Mouse (Mus musculus): Measurements from ENCODE around the gene Jph4.

Gene Jph4

DNA sequence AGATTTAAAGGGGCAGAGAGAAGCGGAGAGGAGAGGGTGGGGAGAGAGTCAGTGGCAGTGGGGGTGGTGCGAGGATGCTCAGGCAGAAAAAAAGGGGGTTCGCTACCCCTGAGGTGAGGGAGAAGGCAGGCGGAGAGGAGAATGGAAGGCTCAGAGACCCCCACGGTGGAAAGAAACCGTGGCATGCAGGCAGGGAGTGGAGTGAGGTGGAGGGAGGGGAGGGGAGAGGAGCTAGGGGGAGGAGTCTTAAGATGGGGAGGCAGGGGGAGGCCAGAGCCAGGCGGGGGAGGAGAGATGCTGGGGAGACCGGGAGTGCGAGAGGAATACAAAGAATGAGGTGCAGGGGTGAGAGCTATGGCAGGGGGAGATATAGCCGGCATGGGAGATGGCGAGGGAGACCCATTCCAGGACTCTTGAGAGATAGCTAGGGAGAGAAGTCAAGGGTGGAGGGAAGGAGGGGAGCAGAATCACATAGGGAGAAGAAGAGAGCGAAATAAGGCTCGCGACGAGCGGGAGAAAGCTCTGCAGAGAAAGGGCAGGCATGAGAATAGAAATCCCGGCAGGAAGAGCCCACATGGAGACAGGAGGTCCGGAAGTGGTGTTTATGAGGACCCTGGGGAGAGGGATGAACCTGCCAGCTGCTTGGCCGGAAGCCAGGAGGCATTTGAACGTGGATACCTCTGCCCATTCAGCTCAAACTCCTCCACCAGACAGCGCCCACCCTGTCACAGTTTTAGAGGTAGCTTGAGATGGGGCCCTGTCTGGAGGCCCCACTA is at the start of gene Jph4:
TSS of gene Jph4 (minus strand) at position 511 of the 776 bp plus-strand sequence.
- no peak for DNase-seq

DNA sequence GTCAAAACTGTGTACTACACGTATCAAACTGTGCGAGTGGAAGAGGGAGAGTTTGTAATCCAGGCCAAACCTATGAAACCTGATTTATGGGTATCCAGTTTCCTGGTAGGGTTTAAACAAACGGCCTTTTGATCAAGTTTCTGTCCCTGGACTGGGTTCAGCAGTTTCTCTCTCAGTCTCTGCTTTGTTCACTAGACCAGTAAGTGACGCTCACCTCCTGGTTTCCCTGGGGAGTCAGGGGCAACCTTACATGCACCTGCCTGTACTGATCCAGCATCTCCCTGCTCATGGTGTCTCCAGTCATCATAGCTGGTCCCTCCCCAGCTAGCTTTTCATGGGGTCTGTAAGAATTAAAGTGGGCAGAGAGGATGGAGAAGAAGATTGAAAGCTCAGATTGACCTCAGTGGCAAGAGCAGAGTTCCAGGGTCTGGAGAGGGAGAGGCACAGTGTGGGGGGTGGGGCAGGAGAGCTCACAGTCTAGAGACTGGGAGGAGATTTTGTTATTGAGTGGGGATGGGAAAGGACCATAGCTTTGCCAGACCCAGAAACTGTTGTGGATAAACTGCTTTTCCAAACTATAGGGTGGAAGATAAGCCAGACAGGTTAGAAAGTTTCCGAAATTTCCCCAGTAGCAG is 47.6 kb upstream of the Jph4 start:
- no peak for DNase-seq

DNA sequence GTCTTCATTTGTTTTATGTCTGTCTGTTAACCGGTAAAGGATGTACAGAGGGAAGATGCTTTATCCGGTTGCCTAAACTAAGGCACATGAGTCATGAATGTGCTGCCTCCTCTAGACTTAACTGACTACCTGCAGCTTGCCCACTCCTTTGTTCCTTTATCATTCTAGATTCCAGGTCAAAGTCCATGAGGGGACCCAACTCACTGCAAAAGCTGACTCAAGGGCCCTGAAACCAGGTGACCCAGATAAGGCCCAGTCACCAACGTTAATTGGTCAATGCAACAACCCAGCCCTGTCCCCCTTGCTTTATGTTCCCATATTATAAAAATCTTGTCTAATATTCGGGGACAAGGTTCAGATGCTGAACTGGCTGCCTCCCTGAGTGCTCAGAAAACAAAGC is 45.4 kb upstream of the Jph4 start:
- DNase-seq: no peak

DNA sequence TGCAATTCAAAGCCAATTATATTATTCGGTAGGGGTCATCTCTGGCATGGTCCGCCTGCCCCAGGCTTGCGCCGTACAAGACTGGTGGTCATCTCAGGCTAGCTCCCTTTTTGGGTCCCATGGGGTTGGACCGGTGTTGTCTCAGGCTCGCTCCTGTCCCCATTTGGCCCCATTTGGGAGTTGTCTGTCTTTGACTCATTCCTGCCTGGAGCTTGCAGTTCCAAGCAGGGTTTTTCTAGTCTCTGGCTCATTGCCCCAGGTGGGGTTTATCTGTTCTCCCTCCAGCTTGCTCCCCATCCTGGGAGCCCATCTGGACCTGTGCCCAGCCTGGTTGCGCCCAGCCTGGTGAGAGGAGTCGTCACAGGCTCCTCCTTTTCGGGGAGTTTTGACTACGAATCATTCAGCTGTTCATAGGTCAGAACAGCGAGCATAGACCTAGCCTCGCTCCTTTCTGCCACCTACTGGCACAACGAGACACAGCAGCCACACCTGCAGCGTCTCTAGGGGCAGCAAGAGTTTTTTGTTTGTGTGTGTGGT is 44.4 kb upstream of the Jph4 start:
- peak; percentile 89 for DNase-seq

DNA sequence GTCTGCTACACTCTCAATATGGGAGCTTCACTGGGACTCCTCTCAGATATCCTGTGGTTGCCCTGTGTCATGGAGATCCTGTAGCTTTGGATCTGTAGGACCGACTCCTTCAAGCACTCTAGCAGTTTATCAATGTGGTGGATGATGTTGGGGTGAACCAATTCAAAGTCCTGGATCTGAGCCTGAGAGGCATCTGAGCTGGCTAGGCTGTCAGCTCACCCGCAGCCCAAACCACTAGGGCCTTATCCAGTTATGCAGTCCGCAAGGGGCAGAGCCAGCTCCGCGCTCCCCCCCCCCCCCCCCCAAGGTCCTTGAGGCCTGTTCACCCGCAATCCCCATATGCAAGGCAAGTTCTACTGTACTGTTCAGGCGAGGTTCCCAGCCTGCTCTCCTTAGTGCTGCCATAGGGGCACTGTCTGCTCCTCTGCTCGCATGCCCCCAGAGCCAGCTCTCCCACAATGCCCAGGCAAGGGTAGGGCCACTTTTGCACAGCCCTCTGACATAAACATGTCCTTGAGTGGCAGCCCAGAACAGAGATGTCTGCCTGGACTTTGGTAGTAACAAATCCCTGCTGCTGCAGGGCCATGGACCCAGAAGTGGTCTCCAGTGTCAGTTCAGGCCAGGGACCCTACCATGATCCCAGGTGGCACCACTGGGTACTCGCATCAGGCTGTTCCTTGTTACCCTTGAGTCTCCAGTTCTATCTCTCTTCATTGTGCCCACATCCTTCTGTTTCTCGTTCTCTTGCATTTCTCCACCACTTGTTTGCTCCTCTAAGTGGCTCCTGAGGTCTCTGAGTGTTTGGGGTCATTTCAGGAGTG is 43.7 kb upstream of the Jph4 start:
- DNase-seq: no peak

DNA sequence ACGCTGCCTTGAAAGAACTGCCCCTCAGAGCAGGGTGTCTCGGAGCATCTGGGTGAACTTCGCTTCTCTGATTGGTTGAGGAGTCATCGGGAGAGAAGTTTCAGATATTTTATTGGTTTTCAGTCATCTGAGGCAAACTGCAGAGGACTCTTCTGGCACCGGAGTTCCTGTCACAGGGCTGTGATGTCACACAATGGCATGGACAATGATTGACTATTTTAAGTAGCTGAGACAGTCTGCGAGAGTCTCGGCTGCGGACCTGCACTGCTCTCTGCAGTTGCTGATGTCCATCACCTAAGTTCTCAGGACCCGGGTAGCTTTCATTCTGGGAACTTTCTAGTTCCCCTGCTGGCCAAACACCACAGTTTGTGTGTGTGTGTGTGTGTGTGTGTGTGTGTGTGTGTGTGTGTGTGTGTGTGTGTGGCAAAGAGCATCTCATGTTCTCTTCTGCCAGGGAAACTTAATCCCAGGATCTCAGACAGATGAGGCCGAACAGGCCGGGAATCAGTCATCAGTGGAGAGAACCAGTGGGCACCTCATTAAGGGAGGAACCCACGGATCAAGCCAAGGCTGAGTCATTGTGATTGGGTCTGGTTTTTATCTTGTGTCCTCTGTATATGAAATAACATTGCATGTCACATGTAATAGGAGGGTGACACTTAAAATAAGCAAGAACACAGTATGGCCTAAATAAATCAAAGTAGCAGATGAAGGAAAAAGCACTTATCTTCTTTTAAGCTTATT is 40.8 kb upstream of the Jph4 start:
- DNase-seq: no peak

DNA sequence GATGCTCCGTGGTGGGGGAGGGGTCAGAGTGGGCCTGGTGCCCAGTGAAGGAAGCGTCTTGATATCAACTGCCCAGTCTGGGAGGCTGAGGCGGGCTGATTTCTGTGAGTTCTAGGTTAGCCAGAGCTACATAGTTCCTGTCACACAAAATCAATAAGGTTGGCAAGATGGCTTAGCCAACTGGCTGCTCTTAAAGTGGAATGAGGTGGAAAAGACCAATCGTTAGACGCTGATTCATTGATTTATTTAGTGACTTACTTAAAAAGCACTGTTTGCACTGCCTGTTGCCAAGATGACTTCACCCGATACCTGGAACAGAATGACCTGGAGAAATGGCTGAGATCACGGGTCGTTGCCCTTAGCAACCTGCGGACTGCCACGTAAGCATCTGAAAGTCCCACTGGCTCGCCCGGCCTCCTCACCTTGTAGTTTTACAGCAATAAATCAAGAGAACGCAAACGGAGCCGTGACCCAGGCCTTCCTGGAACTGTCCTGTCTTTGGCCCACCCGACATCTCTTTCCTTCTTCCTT is 36.3 kb upstream of the Jph4 start:
- no peak for DNase-seq

DNA sequence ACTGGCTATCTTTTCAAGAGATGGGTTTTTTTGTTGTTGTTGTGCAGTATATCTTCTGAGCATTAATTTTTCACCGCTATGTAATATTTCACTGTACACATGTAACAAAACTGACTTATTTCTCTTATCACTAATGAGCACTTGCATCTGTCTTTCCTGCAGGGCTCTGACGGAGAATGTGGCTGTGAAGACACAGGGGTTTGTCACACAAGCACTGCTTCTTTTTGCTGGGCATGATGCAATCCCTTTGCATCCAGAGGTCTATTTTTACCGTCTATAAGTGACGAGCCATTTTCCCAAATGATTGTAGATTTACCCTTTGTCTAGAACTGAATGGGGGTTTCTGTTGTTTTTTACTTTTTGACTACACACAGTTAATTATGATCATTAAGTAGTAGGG is 35.4 kb upstream of the Jph4 start:
- no peak for DNase-seq

DNA sequence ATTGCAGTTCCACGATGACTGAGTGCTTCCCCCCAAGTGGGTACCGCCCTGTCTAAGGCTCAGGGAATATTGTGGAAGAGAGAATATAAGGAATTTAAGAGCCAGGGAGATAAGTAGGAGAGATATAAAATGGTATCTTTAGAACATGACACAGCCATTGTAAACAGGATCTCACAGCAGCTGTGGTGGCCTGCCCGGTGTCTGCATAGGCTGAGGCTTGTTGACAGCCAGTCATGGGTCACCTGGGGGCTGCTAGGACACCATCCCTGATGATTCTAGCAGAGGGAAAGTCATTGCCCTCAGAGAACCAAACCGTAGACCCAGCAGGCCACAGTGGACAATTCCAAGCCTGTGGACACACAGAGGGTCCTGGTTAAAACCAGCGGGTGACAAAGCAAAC is 34.2 kb upstream of the Jph4 start:
- DNase-seq: no peak

DNA sequence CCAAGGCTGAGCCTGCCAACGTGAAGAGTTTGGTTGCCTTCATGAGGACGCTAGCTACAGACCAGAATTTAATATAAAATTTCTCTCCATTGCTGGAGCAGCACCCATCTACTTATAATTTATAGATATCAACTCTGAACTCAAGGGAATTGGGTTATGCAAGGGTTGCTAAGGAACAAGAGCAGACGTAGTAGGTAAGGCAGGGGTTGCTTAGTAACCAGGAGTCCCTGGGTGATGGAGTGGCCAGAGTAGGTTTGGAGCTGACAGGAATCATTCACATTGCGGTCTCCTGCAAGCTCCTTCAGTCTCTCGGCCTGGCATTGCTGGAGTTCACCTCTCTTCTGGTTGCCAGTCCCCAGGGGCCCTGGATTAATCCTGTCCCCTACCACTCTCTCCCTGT is 32.3 kb upstream of the Jph4 start:
- no peak for DNase-seq

DNA sequence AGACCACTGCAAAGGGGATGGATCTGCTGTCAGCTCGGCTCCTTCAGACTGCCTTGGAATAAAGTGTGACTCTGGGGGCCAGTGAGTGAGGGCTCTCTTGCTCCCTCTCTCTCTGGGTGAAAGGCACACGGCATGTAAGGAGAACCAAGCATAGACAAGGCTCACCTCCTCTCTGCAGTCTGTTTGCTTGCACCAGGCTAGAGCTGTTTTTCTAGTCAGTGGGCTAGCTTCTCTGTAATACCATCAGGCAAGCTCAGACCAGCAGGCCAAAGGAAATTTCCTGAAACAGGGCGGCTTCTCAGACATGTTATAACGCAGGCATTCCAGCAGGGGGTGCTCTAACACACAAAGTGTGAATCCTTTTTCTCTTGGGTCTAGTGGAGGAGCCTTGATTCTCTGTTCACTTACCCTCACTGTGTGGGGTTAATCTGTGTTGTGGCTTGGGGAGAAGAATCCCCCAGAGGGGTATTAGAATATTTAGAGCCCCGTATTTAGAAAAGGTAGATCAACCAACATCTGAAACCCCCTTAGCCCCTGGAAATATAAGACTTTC is 31.7 kb upstream of the Jph4 start:
- peak; percentile 81 for DNase-seq

DNA sequence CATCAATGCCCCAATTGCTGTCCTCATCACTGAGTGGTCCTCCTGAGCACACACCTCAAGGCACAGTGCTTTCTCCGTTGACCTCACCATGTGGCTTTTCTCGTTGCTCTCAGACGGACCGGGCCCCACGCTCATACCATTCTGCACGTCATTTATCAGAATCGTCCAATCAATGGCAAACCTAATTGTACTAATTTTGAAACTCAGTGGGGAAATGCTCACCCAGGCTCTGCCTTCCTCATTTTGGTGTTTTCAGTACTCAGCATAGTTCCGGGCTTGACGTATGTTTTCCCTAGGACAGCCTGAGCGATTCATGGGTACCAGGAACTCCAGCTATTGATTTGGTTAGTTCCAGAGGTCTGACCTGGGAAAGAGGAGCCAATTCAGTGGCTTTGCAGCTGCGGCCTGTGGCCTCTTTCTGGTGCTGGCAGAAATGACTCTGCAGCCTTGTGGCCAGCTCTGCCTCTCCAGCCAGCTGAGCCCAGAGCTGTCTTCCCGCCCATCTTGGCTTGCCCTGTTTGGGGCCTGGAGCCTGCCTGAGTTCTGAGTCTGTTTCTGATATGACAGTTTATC is 30.2 kb upstream of the Jph4 start:
- DNase-seq: no peak

DNA sequence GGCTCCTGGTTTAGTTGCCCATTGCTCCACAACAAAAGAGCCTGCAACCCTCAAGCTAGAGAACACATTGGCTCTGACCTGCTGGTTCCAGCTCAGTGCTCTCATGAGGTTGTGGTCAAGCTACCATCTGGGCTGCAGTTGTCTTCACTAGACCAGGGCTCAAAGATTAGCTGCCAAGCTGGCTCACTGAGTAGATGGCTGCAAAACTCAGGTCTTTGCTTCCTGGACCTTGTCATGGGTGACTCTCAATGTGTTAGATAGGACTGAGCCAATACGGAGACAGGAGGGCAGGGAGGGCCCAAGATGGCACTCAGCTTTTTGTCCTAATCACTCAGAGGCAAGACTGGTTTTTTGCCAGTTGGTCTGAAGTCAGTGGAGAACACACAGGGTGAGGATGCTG is 29.6 kb upstream of the Jph4 start:
- DNase-seq: no peak

DNA sequence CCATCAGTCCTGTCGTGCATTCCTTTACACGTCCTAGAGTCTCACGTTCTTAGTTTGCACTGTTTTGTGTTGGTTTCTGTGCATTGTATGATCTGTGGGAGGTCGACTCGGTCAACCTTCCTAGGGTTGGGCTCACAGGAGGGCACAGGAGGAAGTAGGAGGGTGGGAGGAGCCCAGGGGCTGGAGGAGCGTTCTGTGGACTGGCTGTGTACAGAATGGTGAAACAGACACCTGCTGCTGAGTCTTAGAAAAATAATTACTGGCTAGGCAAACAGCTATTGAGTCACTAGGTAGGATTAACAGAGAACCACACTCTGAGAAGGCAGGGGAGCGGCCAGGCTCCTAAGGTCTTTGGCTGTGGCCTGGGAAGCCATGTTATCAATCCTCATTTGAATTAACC is 22.6 kb upstream of the Jph4 start:
- DNase-seq: no peak

DNA sequence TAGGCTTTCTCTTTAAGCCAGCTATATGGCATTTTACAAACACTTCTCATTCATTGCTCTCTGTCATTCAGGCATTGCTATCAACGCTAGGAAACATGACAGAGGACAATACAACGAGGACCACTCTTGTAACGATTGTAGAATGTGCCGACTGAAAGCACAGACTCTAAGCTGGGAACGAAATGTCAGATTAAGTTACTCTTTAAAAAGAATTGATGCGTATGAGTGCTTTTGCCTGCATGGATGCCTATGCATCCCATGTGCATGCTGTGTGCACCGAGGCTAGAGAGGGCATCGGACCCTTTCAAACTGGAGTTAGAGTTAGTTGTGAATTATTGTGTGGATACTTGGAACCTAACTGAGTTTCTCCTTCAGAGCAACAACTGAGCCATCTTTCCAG is 18.9 kb upstream of the Jph4 start:
- no peak for DNase-seq

DNA sequence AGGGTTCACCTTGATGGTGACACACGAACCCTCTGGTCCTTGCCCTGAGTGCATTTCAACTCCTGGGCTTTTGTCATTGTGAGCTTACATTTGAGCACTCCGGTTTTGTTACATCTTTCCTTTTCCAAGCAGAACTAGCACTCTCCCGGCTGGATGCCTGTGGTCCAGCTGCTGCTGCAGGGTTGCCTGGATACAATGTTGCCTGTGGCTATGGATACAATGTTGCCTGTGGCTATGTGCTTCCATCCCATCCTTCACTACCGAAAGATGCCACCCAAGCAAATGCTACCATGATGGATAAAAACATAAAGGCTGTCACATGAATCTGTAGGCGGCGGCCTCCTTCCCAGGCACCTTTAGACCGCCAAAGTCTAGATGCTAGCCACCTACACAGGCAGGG is 9.8 kb upstream of the Jph4 start:
- DNase-seq: no peak

DNA sequence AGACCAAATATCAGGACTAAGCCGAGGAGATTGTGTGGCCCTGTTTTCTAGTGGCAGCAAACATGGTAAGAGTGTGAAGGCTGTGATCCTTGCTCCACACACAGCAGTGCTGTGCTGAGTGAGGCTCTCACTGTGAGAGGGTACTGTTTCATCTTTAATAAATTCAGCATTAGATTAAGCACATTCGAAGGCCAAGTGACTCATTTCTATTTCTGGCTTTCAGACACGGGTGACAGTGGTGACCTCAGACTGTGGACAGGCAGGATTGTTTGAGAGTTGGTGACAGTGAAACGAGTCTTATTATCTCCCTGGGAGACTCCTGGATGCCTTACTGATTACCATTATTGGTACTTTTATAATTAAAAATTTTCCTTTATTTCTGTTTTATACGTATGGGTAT is 9.0 kb upstream of the Jph4 start:
- no peak for DNase-seq

DNA sequence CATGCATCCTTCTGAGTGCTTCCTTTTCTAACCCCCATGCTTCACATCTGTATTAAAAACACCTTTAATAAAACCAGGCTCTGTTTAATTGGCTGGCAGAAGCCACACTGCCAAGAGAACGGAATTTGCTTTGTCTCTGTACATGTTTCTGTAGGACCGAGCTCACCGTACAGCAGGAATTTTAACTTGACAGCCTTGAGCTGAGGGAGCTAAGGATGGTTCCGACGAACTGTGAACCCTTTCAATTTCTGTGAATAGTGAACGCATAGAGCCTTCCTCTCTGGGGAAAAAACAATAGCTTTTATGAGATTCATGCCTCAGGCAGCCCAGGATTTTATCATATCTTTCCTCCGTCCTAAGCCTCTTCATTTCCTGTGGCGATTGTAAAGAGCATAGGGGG is 5.6 kb upstream of the Jph4 start:
- DNase-seq: no peak

DNA sequence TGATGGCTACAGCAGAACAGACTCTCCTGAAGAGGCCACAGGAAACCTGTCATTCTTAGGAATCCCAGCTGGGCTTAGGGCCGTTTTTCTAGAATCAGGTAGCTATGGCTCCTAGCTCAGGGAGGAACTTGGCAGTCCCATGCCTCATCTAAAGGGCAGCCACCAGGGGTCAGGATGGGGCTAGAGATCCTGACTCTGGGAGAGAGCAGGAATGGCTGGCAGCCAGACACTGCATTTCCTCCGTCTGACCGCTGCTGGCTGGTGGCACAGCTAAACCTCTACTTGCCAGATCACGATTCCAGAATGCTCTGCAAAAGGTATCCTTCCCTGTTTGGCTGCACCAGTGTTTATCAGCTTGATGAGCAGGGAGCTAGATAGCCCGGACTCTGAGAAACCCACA is 5.2 kb upstream of the Jph4 start:
- DNase-seq: peak; percentile 78

DNA sequence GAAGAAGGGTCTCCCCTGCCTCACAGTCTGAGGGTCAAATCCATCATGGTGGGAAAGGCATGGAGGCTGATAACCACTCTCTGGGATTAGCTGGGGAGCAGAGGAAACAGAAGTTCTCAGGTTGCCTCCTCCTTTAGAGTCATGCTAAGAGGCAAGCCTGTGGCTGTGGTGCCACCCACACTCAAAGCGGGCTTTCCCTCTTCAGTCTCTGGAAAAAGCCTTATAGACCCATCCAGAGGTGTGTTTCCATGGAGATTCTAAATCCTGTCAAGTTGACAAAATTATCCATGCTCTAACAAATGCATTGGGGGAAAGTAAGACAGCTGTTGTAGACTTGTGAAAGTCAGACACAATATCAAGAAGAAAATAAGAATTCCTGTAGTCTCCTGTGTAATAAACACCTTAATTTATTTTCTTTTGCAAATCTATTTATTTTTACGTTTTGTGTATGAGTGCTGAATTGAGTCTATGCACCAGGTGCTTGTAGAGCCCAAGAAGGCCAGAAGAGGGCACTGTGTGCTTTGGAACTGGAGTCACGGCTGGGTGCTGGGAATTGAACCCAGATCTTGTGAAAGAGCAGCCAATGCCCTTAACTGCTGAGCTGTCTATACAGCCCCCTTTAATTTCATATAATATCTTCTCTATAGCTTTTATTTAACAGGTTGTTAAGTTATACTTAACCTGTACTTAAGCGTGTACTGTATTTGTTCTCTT is 2.8 kb upstream of the Jph4 start:
- peak; percentile 59 for DNase-seq

DNA sequence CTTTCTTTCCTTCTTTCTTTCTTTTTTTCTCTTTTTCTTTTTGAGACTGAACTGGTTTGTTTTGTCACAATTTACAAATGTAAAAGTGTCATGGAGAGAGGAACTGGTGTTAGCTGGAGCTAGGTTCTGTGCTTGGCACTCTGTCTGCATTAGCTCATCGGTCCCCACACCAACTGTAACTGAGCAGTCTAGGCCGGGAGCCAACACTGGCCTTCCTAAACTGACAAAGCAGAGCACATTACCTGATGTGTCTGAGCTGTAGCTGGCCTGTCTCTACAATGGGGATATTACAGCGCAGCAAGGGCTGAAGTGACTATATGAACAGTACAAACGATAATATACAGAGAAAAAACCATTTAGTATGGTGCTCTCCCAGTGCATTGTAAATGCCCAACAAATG is 2.1 kb upstream of the Jph4 start:
- DNase-seq: no peak
